Mouse (Mus musculus): Measurements from ENCODE around the gene Nexn.

DNA sequence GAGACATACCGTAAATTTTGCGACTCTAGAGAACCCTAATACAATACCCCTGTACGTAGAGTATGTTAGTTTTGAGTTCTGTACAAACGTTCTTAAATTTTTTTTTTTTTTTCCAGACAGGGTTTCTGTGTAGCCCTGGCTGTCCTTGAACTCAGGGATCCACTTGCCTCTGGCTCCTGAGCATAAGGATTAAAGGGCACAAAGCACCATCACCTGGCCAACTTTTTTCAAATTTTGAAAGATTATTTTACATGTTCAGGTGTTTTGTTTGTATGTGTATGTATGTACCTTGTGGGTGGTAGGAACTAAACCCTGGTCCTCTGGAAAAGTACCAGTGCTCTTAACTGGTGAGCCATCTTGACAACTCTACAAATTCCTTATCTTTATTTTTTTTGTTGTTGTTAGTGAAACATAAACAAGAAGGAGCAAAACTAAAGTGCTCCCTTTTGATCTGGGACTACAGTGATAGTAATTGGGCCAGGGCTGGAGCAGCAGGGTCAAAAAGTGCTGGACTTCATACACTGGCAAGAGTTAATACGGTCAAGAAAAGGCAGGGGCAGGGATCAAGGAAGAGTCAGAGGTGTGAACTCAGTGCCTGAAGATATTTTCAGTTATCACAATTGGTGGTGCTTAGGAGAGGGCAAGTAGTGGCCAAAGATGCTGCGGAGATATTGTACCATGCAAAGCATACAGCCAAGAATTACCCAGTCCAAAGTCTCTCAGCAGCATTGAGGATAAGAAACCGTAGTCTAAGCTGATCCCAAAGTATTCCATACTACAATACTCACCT is 57.9 kb downstream of the Nexn start:
- TF ChIP-seq FLI1 (IDR thresholded peaks at IDR 0.05; ENCODE audit: low read length) (no peak), GATA1 (IDR thresholded peaks at IDR 0.05; ENCODE audit: borderline replicate concordance, low read length) (no peak)

Data from megakaryocyte, embryonic 14.5 days (primary cell).